Mouse (Mus musculus) inflammation-experienced regulatory T-cells, adult 16 weeks (primary cell): ENCODE results near the gene Olfr380. TPM values are rescaled to one million over a fixed set of nuclear protein-coding genes. Genes with fewer than 3 reads are reported as not detected.

Source experiments
- polyA plus RNA-seq: library from polyadenylated mRNA; unstranded; fragments of 100-300 nt; shearing (Covaris generic); gene quantifications from one replicate; pipeline ENCODE4 v1.2.1, GENCODE M21; 2017

The Olfr380 gene
- polyA plus RNA-seq = not detected

GRCm38 (mm10) chr11:73457408-73457807, at the start of gene Olfr380:
Olfr380 (minus strand) TSS chr11:73457508.

GRCm38 (mm10) chr11:73491503-73491902, 34.2 kb upstream of the Olfr380 start, which contains the start of gene Olfr381:
Olfr381 (minus strand) TSS chr11:73491603.

GRCm38 (mm10) chr11:73428377-73428776, 28.9 kb downstream of the Olfr380 start, which contains the start of gene Olfr378:
Olfr378 (minus strand) TSS chr11:73428477.

Other genes with a start within 250 kb of the Olfr380 start
- not detected for gene Trpv1, start 223.2 kb downstream of the Olfr380 start, polyA plus RNA-seq
- gene Trpv3, start 190.1 kb downstream of the Olfr380 start, polyA plus RNA-seq = not detected
- gene Aspa, start 127.9 kb downstream of the Olfr380 start, polyA plus RNA-seq = not detected
- not detected for gene Gm49340, start 127.8 kb downstream of the Olfr380 start, polyA plus RNA-seq
- not detected for gene Spata22, start 127.8 kb downstream of the Olfr380 start, polyA plus RNA-seq
- not detected for gene Olfr20, start 106.7 kb downstream of the Olfr380 start, polyA plus RNA-seq
- not detected for gene Olfr376, start 86.3 kb downstream of the Olfr380 start, polyA plus RNA-seq
- gene Olfr1, start 57.9 kb downstream of the Olfr380 start, polyA plus RNA-seq = not detected
- gene Olfr378, start 29.0 kb downstream of the Olfr380 start, polyA plus RNA-seq = not detected
- not detected for gene Olfr381, start 34.1 kb upstream of the Olfr380 start, polyA plus RNA-seq
- not detected for gene Olfr382, start 59.7 kb upstream of the Olfr380 start, polyA plus RNA-seq
- not detected for gene Olfr385, start 135.5 kb upstream of the Olfr380 start, polyA plus RNA-seq
- gene Olfr384, start 141.1 kb upstream of the Olfr380 start, polyA plus RNA-seq = not detected
- not detected for gene Zfp735, start 231.3 kb upstream of the Olfr380 start, polyA plus RNA-seq